ENCODE assay signal across 20 mouse cellular contexts in genomic region chr14:88633771-88634170, GRCm38 (mm10).
DNase-seq lines count a peak whose midpoint lies in the region; ATAC-seq and TF ChIP-seq lines count a peak whose summit lies in the region.
"Had no signal": no experiment of that assay in that cellular context is flagged by ENCODE, and none has a peak within 500 bp of the region (broad histone marks: within the 10 kb centered on the region; RNA-seq: fewer than 3 reads in every experiment).

No protein-coding gene starts in this region.

- no peak overlapping the region for H3K9ac ChIP-seq in forebrain, embryonic 11.5 days (ENCODE audit: low read length)
- H3K9ac ChIP-seq in forebrain, postnatal 0 days = no peak overlapping the region
- H3K9ac ChIP-seq in forebrain, embryonic 14.5 days (ENCODE audit: low read length) = no peak overlapping the region
- no peak overlapping the region for H3K9ac ChIP-seq in neural tube, embryonic 12.5 days
- H3K9ac ChIP-seq: heart, embryonic 13.5 days; hindbrain, embryonic 12.5 days; hindbrain, embryonic 15.5 days had no signal

- H3K4me1 ChIP-seq in forebrain, embryonic 11.5 days (replicated peaks; ENCODE audit: control insufficient read depth, insufficient read depth, low read length) = no peaks in the 10 kb centered on the region
- no peaks in the 10 kb centered on the region for H3K4me1 ChIP-seq in forebrain, postnatal 0 days (ENCODE audit: insufficient read depth)
- no peaks in the 10 kb centered on the region for H3K4me1 ChIP-seq in forebrain, embryonic 14.5 days (ENCODE audit: control insufficient read depth, insufficient read depth, low read length)
- H3K4me1 ChIP-seq in forebrain, embryonic 10.5 days = no peaks in the 10 kb centered on the region
- no peaks in the 10 kb centered on the region for H3K4me1 ChIP-seq in neural tube, embryonic 12.5 days
- H3K4me1 ChIP-seq: heart, embryonic 10.5 days; heart, embryonic 13.5 days; hindbrain, embryonic 12.5 days; hindbrain, embryonic 15.5 days had no signal

- H3K27ac ChIP-seq in forebrain, embryonic 11.5 days (ENCODE audit: low read depth, low read length) = no peak overlapping the region
- no peak overlapping the region for H3K27ac ChIP-seq in forebrain, postnatal 0 days (ENCODE audit: low read depth, low read length)
- no peak overlapping the region for H3K27ac ChIP-seq in forebrain, embryonic 14.5 days (ENCODE audit: low read depth, low read length)
- no peak overlapping the region for H3K27ac ChIP-seq in forebrain, embryonic 10.5 days
- H3K27ac ChIP-seq in neural tube, embryonic 12.5 days = no peak overlapping the region
- H3K27ac ChIP-seq: heart, adult 2 months; heart, embryonic 10.5 days; heart, embryonic 13.5 days; hindbrain, embryonic 12.5 days; hindbrain, embryonic 15.5 days had no signal

- no peak for DNase-seq in forebrain, embryonic 11.5 days (ENCODE audit: low spot score)
- no peak for DNase-seq in forebrain, postnatal 0 days
- DNase-seq in forebrain, embryonic 14.5 days (ENCODE audit: low spot score) = no peak
- no peak for DNase-seq in forebrain, embryonic 10.5 days (ENCODE audit: extremely low spot score, low spot score)
- no peak for DNase-seq in neural tube, embryonic 10.5 days (ENCODE audit: extremely low spot score, low spot score)
- no peak for DNase-seq in kidney, postnatal 36 days
- DNase-seq: adrenal gland, adult 8-10 months; adrenal gland, postnatal 25 days; cerebellum, adult 18-20 months; cerebellum, adult 9-10 months; cerebellum, postnatal 14 days; gastrocnemius, postnatal 25 days; heart, adult 2 months; heart, postnatal 14 days had no signal

- no peaks in the 10 kb centered on the region for H3K36me3 ChIP-seq in forebrain, embryonic 11.5 days (ENCODE audit: control insufficient read depth, insufficient read depth, low read length)
- H3K36me3 ChIP-seq in forebrain, postnatal 0 days (ENCODE audit: insufficient read depth) = no peaks in the 10 kb centered on the region
- no peaks in the 10 kb centered on the region for H3K36me3 ChIP-seq in forebrain, embryonic 14.5 days (ENCODE audit: control insufficient read depth, insufficient read depth, low read length)
- no peaks in the 10 kb centered on the region for H3K36me3 ChIP-seq in forebrain, embryonic 10.5 days (replicated peaks)
- no peaks in the 10 kb centered on the region for H3K36me3 ChIP-seq in neural tube, embryonic 12.5 days
- H3K36me3 ChIP-seq: heart, embryonic 10.5 days; heart, embryonic 13.5 days; hindbrain, embryonic 12.5 days; hindbrain, embryonic 15.5 days had no signal

- no peaks in the 10 kb centered on the region for H3K9me3 ChIP-seq in forebrain, embryonic 11.5 days (ENCODE audit: control insufficient read depth, low read length)
- H3K9me3 ChIP-seq in forebrain, postnatal 0 days (ENCODE audit: low read length) = no peaks in the 10 kb centered on the region
- no peaks in the 10 kb centered on the region for H3K9me3 ChIP-seq in forebrain, embryonic 14.5 days (replicated peaks; ENCODE audit: control insufficient read depth, low read length)
- no peaks in the 10 kb centered on the region for H3K9me3 ChIP-seq in forebrain, embryonic 10.5 days
- no peaks in the 10 kb centered on the region for H3K9me3 ChIP-seq in neural tube, embryonic 12.5 days
- H3K9me3 ChIP-seq: heart, embryonic 10.5 days; heart, embryonic 13.5 days; hindbrain, embryonic 12.5 days; hindbrain, embryonic 15.5 days had no signal

- WGBS in forebrain, embryonic 11.5 days = 48% methylated on average over 3 of the region's 3 CpGs
- 25% methylated on average over 3 of the region's 3 CpGs for WGBS in forebrain, postnatal 0 days
- WGBS in forebrain, embryonic 14.5 days = 28% methylated on average over 3 of the region's 3 CpGs
- 65% methylated on average over 3 of the region's 3 CpGs for WGBS in forebrain, embryonic 10.5 days
- 43% methylated on average over 3 of the region's 3 CpGs for WGBS in neural tube, embryonic 12.5 days

- no peaks in the 10 kb centered on the region for H3K27me3 ChIP-seq in forebrain, embryonic 11.5 days (ENCODE audit: control insufficient read depth, insufficient read depth, low read length)
- H3K27me3 ChIP-seq in forebrain, postnatal 0 days (ENCODE audit: insufficient read depth, low read length) = no peaks in the 10 kb centered on the region
- H3K27me3 ChIP-seq in forebrain, embryonic 14.5 days (replicated peaks; ENCODE audit: control insufficient read depth, insufficient read depth, low read length) = no peaks in the 10 kb centered on the region
- no peaks in the 10 kb centered on the region for H3K27me3 ChIP-seq in forebrain, embryonic 10.5 days (ENCODE audit: poor library complexity, severe bottlenecking)
- no peaks in the 10 kb centered on the region for H3K27me3 ChIP-seq in neural tube, embryonic 12.5 days (replicated peaks)
- H3K27me3 ChIP-seq: heart, embryonic 13.5 days; hindbrain, embryonic 12.5 days; hindbrain, embryonic 15.5 days had no signal

- TF ChIP-seq CTCF in forebrain, postnatal 0 days (IDR thresholded peaks at IDR 0.05; ENCODE audit: low read depth) = no peak

- H3K4me2 ChIP-seq in forebrain, embryonic 11.5 days (ENCODE audit: low read depth, low read length, severe bottlenecking) = no peak overlapping the region
- H3K4me2 ChIP-seq in forebrain, postnatal 0 days (ENCODE audit: low read depth) = no peak overlapping the region
- no peak overlapping the region for H3K4me2 ChIP-seq in forebrain, embryonic 14.5 days (ENCODE audit: low read length)
- no peak overlapping the region for H3K4me2 ChIP-seq in neural tube, embryonic 12.5 days (replicated peaks)
- H3K4me2 ChIP-seq: heart, embryonic 13.5 days; hindbrain, embryonic 12.5 days; hindbrain, embryonic 15.5 days had no signal

- H3K4me3 ChIP-seq in forebrain, embryonic 11.5 days (ENCODE audit: low read depth, low read length) = no peak overlapping the region
- no peak overlapping the region for H3K4me3 ChIP-seq in forebrain, postnatal 0 days (ENCODE audit: low read depth, low read length)
- no peak overlapping the region for H3K4me3 ChIP-seq in forebrain, embryonic 14.5 days (ENCODE audit: low read depth, low read length)
- H3K4me3 ChIP-seq in forebrain, embryonic 10.5 days = no peak overlapping the region
- no peak overlapping the region for H3K4me3 ChIP-seq in neural tube, embryonic 12.5 days
- H3K4me3 ChIP-seq: heart, adult 2 months; heart, embryonic 10.5 days; heart, embryonic 13.5 days; hindbrain, embryonic 12.5 days; hindbrain, embryonic 15.5 days had no signal

- peak; percentile 44; the same call in 1 of the 2 replicates for ATAC-seq in forebrain, embryonic 11.5 days (replicated peaks; ENCODE audit: low FRiP score)
- ATAC-seq in forebrain, postnatal 0 days = no peak
- ATAC-seq in forebrain, embryonic 14.5 days = peak; percentile 62
- peak; percentile 61; the same call in 1 of the 2 replicates for ATAC-seq in neural tube, embryonic 12.5 days (ENCODE audit: low FRiP score, low read depth)
- ATAC-seq: activated CD4-positive, CD25-positive, alpha-beta regulatory T cell, adult 4 months had no signal
